Mouse (Mus musculus) kidney, postnatal 25 days (tissue): ENCODE data around the gene Cdk14.
A peak's percentile ranks its signal among the peaks of the same experiment; 100 is the strongest.

Source experiments
- DNase-seq, 2 experiments: peaks; one replicate each; pipeline ENCODE4 v3.0.0; 2021; ENCODE audit warnings: mixed read lengths in 2 of 2

The Cdk14 gene

GRCm38 (mm10) chr5:4834819-4835480 lies 585.2 kb downstream of the Cdk14 start:
- peak in 1 of 2 experiments; percentile 42 for DNase-seq

GRCm38 (mm10) chr5:4833940-4834339 lies 586.2 kb downstream of the Cdk14 start:
- DNase-seq: no peak

- DNase-seq: no peak
Observed at GRCm38 (mm10) chr5:4826886-4827285, 593.2 kb downstream of the Cdk14 start.

GRCm38 (mm10) chr5:4825951-4826350 lies 594.2 kb downstream of the Cdk14 start:
- peak; percentile 45 to 58 for DNase-seq

- DNase-seq: no peak
Observed at GRCm38 (mm10) chr5:4825076-4825475, 595.0 kb downstream of the Cdk14 start.

GRCm38 (mm10) chr5:4824171-4824570 lies 595.9 kb downstream of the Cdk14 start:
- DNase-seq: no peak

GRCm38 (mm10) chr5:4822041-4822440 lies 598.1 kb downstream of the Cdk14 start:
- DNase-seq: no peak

- no peak for DNase-seq
Observed at GRCm38 (mm10) chr5:4821368-4821771, 598.7 kb downstream of the Cdk14 start.

- no peak for DNase-seq
Observed at GRCm38 (mm10) chr5:4816981-4817380, 603.1 kb downstream of the Cdk14 start.

- DNase-seq: no peak
Observed at GRCm38 (mm10) chr5:4814465-4815204, 605.5 kb downstream of the Cdk14 start.

GRCm38 (mm10) chr5:4813357-4813756 lies 606.8 kb downstream of the Cdk14 start:
- no peak for DNase-seq

GRCm38 (mm10) chr5:4812036-4812729 lies 607.9 kb downstream of the Cdk14 start:
- no peak for DNase-seq

GRCm38 (mm10) chr5:4805228-4805627 lies 614.9 kb downstream of the Cdk14 start:
- peak; percentile 45 to 52 for DNase-seq

- DNase-seq: no peak
Observed at GRCm38 (mm10) chr5:4803708-4804107, 616.4 kb downstream of the Cdk14 start.

- no peak for DNase-seq
Observed at GRCm38 (mm10) chr5:4801971-4802370, 618.1 kb downstream of the Cdk14 start.

- no peak for DNase-seq
Observed at GRCm38 (mm10) chr5:4801096-4801850, 618.8 kb downstream of the Cdk14 start.

GRCm38 (mm10) chr5:4791219-4791618 lies 628.9 kb downstream of the Cdk14 start:
- DNase-seq: no peak

GRCm38 (mm10) chr5:4790265-4790664 lies 629.8 kb downstream of the Cdk14 start:
- no peak for DNase-seq

- no peak for DNase-seq
Observed at GRCm38 (mm10) chr5:4788484-4788883, 631.6 kb downstream of the Cdk14 start.

- DNase-seq: no peak
Observed at GRCm38 (mm10) chr5:4786816-4787215, 633.3 kb downstream of the Cdk14 start.

GRCm38 (mm10) chr5:4778274-4778673 lies 641.8 kb downstream of the Cdk14 start:
- DNase-seq: no peak

- DNase-seq: no peak
Observed at GRCm38 (mm10) chr5:4776495-4776894, 643.6 kb downstream of the Cdk14 start.
